Mouse (Mus musculus): ENCODE data around the gene Khsrp. TPM values are rescaled to one million over a fixed set of nuclear protein-coding genes. Genes with fewer than 3 reads are reported as not detected.

Gene Khsrp
- total and polyA plus RNA-seq, 3 experiments: 23.5 to 106 (median 98.7) TPM

- peaks cover 9 to 15% of the 10 kb centered on the region in 2 experiments for H3K36me3 ChIP-seq (replicated peaks in 1 of 2; ENCODE audit: control insufficient read depth in 1 of 2, insufficient read depth in 1 of 2, low read length in 1 of 2)
- peaks cover 32% of the 10 kb centered on the region for H3K79me2 ChIP-seq (replicated peaks; ENCODE audit: control insufficient read depth, extremely low read depth, insufficient read depth, poor library complexity, severe bottlenecking)
- no peaks in the 10 kb centered on the region for H3K9me3 ChIP-seq (replicated peaks; ENCODE audit: low read length)
- no peak overlapping the region for H3K27ac ChIP-seq (ENCODE audit: insufficient read depth, low read depth)
- no peaks in the 10 kb centered on the region for H3K27me3 ChIP-seq (replicated peaks)
- peak overlapping the region; percentile 95; the same call in 1 of the 2 replicates for H3K9ac ChIP-seq (ENCODE audit: insufficient read depth, low read depth)
- in situ Hi-C loops (cut with MboI; ENCODE audit: low pct_ligation_motif_present, low pct_unique_long_range_greater_than_20kb, low sequenced_read_pairs) (no loop called here), dilution Hi-C loops (cut with MboI; ENCODE audit: extremely low pct_ligation_motif_present, extremely low pct_unique_long_range_greater_than_20kb, low sequenced_read_pairs) (no loop called here)
- DNase-seq (ENCODE audit: extremely low read depth): no peak
- TF ChIP-seq MEF2A (IDR thresholded peaks at IDR 0.05; ENCODE audit: borderline replicate concordance, low read depth, low read length) (no peak), BHLHE40 (IDR thresholded peaks at IDR 0.05; ENCODE audit: low read depth, low read length) (no peak), GABPA (IDR thresholded peaks at IDR 0.05; ENCODE audit: insufficient replicate concordance, low read depth, low read length) (no peak), ELF1 (IDR thresholded peaks at IDR 0.05; ENCODE audit: low read depth, low read length) (no peak), RAD21 (IDR thresholded peaks at IDR 0.05; ENCODE audit: low read depth, low read length) (peak; percentile 46), TCF12 (IDR thresholded peaks at IDR 0.05; ENCODE audit: low read depth, low read length) (peak; percentile 33; the same call in 1 of the 2 replicates), CTCF (conservative IDR thresholded peaks at IDR 0.05 in 1 of 2, IDR thresholded peaks at IDR 0.05 in 1 of 2; ENCODE audit: low read depth in 2 of 2, low read length in 2 of 2) (peak in 1 of 2 experiments; percentile 49; a peak in 2 of 4 replicates), MAX (IDR thresholded peaks at IDR 0.05; ENCODE audit: low read length) (no peak), SMC3 (IDR thresholded peaks at IDR 0.05; ENCODE audit: low read depth, low read length) (peak; percentile 42)
- H3K4me3 ChIP-seq (replicated peaks in 1 of 3; ENCODE audit: low read depth in 2 of 3, low read length in 2 of 3, poor library complexity in 1 of 3): peak overlapping the region in 1 of 3 experiments; percentile 60
- peaks cover 7 to 31% of the 10 kb centered on the region in 2 experiments; a peak in 3 of 4 replicates for H3K4me1 ChIP-seq (ENCODE audit: control insufficient read depth in 1 of 2, insufficient read depth in 2 of 2)
- peak overlapping the region; percentile 68 for H3K4me2 ChIP-seq (ENCODE audit: insufficient read depth, low read depth, poor library complexity, severe bottlenecking)
Measured at GRCm38 (mm10) chr17:57032854-57033253, 1.5 kb upstream of the Khsrp start.

DNA sequence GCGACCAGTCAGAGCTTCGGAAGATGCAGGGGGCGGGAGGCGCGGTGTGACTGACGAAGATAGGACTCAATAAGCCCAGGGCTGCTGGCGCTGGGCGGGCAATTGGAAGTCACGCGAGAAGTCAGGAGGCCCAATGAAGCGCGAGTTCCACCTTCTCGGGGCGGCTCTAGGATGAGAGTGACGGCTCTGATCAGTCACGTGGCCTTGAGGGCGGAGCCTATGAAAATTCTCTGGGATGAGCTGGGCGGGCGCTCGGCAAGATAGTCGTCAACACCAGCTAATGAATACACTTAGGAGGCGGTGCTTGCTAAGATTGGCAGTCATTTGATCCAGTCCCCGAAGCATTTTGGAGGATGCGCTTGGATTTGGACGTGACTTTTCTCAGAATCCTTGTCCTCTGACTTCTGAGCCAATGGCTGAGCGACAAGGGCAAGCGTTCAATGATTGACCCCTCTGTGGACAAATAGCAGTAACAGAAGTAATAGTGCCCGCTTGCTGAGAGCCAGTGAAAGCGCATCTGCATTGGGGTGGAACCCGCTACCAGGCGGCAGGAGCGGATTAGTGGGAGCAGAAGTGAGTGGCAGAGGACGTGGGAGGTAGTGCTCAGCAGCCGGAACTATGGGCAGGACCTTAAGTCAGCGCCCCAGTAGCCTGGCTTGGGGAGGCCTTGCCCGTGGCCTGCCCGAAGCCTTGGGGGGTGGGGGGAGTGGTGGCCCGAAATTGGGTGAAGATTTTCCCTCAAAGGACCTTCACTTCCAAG is 519 bp upstream of the Khsrp start:
- dilution Hi-C loops (cut with MboI; ENCODE audit: extremely low pct_ligation_motif_present, extremely low pct_unique_long_range_greater_than_20kb, low sequenced_read_pairs): no loop called here
- H3K4me1 ChIP-seq (ENCODE audit: control insufficient read depth in 1 of 2, insufficient read depth in 2 of 2): peaks cover 7 to 34% of the 10 kb centered on the region in 2 experiments; a peak in 3 of 4 replicates
- peak overlapping the region; percentile 95 for H3K9ac ChIP-seq (ENCODE audit: insufficient read depth, low read depth)
- H3K4me2 ChIP-seq (ENCODE audit: insufficient read depth, low read depth, poor library complexity, severe bottlenecking): peak overlapping the region; percentile 68
- H3K27me3 ChIP-seq (replicated peaks): no peaks in the 10 kb centered on the region
- peaks cover 42% of the 10 kb centered on the region for H3K79me2 ChIP-seq (replicated peaks; ENCODE audit: control insufficient read depth, extremely low read depth, insufficient read depth, poor library complexity, severe bottlenecking)
- H3K36me3 ChIP-seq (replicated peaks in 1 of 2; ENCODE audit: control insufficient read depth in 1 of 2, insufficient read depth in 1 of 2, low read length in 1 of 2): peaks cover 18 to 25% of the 10 kb centered on the region in 2 experiments
- H3K27ac ChIP-seq (ENCODE audit: insufficient read depth, low read depth): peak overlapping the region; percentile 26; the same call in 1 of the 2 replicates
- peak overlapping the region; percentile 35 to 83 (median 66) for H3K4me3 ChIP-seq (replicated peaks in 1 of 3; ENCODE audit: low read depth in 2 of 3, low read length in 2 of 3, poor library complexity in 1 of 3)
- in situ Hi-C loops (cut with MboI; ENCODE audit: low pct_ligation_motif_present, low pct_unique_long_range_greater_than_20kb, low sequenced_read_pairs): no loop called here
- DNase-seq (ENCODE audit: extremely low read depth): peak; percentile 100
- H3K9me3 ChIP-seq (replicated peaks; ENCODE audit: low read length): no peaks in the 10 kb centered on the region
- TF ChIP-seq JUND (conservative IDR thresholded peaks at IDR 0.05; ENCODE audit: low read depth, low read length) (0 out of 2 replicates have a peak, but pooled peaks have one; percentile 25), CTCF (conservative IDR thresholded peaks at IDR 0.05 in 1 of 2, IDR thresholded peaks at IDR 0.05 in 1 of 2; ENCODE audit: low read depth in 2 of 2, low read length in 2 of 2) (no peak), MAFK (IDR thresholded peaks at IDR 0.05; ENCODE audit: insufficient replicate concordance, low read length) (no peak), MXI1 (IDR thresholded peaks at IDR 0.05; ENCODE audit: low read depth, low read length) (peak; percentile 60; the same call in 1 of the 2 replicates), MEF2A (IDR thresholded peaks at IDR 0.05; ENCODE audit: borderline replicate concordance, low read depth, low read length) (0 out of 2 replicates have a peak, but pooled peaks have one; percentile 22), TCF12 (IDR thresholded peaks at IDR 0.05; ENCODE audit: low read depth, low read length) (peak; percentile 80; the same call in 1 of the 2 replicates), JUN (IDR thresholded peaks at IDR 0.05; ENCODE audit: insufficient read depth, low read depth, low read length) (no peak), POLR2A (IDR thresholded peaks at IDR 0.05; ENCODE audit: low read depth, low read length) (peak; percentile 91), KAT2A (IDR thresholded peaks at IDR 0.05; ENCODE audit: insufficient replicate concordance, low read length) (peak; percentile 80), POLR2AphosphoS2 (IDR thresholded peaks at IDR 0.05; ENCODE audit: low read depth, low read length) (no peak), USF2 (conservative IDR thresholded peaks at IDR 0.05; ENCODE audit: low read depth, low read length) (peak; percentile 97), ZNF384 (IDR thresholded peaks at IDR 0.05; ENCODE audit: low read depth, low read length) (no peak), MYC (IDR thresholded peaks at IDR 0.05; ENCODE audit: low read depth, low read length) (0 out of 2 replicates have a peak, but pooled peaks have one; percentile 15), ZKSCAN1 (IDR thresholded peaks at IDR 0.05; ENCODE audit: borderline replicate concordance, low read depth, low read length) (no peak), SMC3 (IDR thresholded peaks at IDR 0.05; ENCODE audit: low read depth, low read length) (no peak), PAX5 (IDR thresholded peaks at IDR 0.05; ENCODE audit: low read length) (no peak), IRF4 (IDR thresholded peaks at IDR 0.05; ENCODE audit: low read depth, low read length) (peak; percentile 76), NRF1 (IDR thresholded peaks at IDR 0.05; ENCODE audit: low read depth, low read length) (peak; percentile 65), RCOR1 (conservative IDR thresholded peaks at IDR 0.05; ENCODE audit: low read depth, low read length) (no peak), ETS1 (conservative IDR thresholded peaks at IDR 0.05; ENCODE audit: low read depth, low read length) (no peak), GABPA (IDR thresholded peaks at IDR 0.05; ENCODE audit: insufficient replicate concordance, low read depth, low read length) (no peak), NELFE (IDR thresholded peaks at IDR 0.05; ENCODE audit: low read depth, low read length) (peak; percentile 87), USF1 (IDR thresholded peaks at IDR 0.05; ENCODE audit: low read depth, low read length) (peak; percentile 99), ELF1 (IDR thresholded peaks at IDR 0.05; ENCODE audit: low read depth, low read length) (peak; percentile 75), MAZ (IDR thresholded peaks at IDR 0.05; ENCODE audit: low read depth, low read length) (0 out of 2 replicates have a peak, but pooled peaks have one; percentile 47), CHD2 (IDR thresholded peaks at IDR 0.05; ENCODE audit: low read length) (peak; percentile 98)
